Mouse (Mus musculus): ENCODE data around the gene Adck1.

- TF ChIP-seq CTCF (IDR thresholded peaks at IDR 0.05; ENCODE audit: low read depth) (no peak), EP300 (IDR thresholded peaks at IDR 0.05; ENCODE audit: low read depth) (no peak)
Observed at GRCm38 (mm10) chr12:88467257-88467656, 106.9 kb downstream of the Adck1 start.
